Mouse (Mus musculus) heart, adult 11 months (tissue): ENCODE measurements at regions not wholly inside any gene's neighbourhood (a gene's known extent, or its start where the extent isn't known, plus 50 kb on each side); places are given as distances from the start of the nearest gene placed in this dataset.

Experiments used
- DNase-seq: peaks from one replicate; pipeline ENCODE4 v3.0.0; 2022

GRCm38 (mm10) chr5:73875847-73876246 is 192.4 kb downstream of the Usp46 start:
- DNase-seq = peak; percentile 88

GRCm38 (mm10) chr5:73880936-73881335 is 187.3 kb downstream of the Usp46 start:
- DNase-seq = peak; percentile 90

DNA sequence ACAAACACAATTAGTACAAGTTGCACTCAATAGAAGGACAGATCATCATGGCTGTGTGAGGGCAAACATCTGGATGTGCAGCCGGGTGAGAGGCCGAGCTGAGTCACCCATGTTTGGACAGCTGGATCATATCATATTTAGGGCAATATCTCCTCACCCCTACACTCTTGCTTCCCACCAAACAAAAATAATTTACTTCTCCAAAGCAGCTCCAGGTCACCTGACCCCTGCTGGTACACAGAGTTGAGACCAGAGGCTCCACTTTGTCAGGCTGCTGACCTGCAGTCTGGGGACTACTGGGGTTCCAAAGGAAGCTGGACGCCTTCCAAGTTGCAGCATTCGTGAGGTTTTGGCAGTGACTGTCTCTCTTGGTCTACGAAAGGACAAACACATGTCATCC is 186.3 kb downstream of the Usp46 start:
- DNase-seq = peak; percentile 99

GRCm38 (mm10) chr5:73884998-73885397 is 183.2 kb downstream of the Usp46 start:
- DNase-seq = peak; percentile 79

- DNase-seq = peak; percentile 22
These were observed 182.5 kb downstream of the Usp46 start for GRCm38 (mm10) chr5:73885691-73886090.

DNA sequence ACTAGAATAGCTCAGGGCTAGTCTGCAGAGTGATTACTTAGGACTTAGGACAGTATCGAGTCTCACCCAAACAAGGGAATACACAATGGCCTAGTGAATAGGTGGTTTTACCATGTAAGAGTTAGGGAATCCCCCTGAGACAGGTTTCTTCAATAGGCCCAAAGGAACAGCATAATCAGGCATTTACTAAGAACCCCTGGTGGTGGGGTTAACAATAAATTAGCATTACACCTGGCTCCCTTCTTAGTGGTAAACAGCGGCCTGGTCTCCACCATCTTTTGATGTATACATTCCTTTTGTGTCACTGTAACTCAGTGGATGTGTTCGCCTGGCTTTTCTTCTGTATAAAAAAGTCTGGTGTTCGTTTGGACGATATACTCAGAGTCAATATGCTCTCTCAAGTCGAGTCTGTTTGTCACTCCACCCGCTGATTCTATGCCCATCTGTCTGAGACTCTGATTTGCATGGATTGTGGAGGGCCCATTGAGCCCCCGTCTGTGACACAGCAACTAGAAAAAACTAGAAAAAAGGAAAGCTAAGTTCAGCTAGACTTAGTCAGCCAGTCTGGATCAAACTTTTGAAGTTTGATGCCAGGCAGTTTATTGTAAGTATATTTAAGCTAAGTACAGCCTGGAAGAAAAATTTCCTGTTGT is 180.8 kb downstream of the Usp46 start:
- DNase-seq = peak; percentile 63

- no peak for DNase-seq
These were observed 179.8 kb downstream of the Usp46 start for GRCm38 (mm10) chr5:73888391-73888790.

GRCm38 (mm10) chr5:73889342-73889741 is 178.9 kb downstream of the Usp46 start:
- peak; percentile 61 for DNase-seq

GRCm38 (mm10) chr5:73890942-73891341 is 177.3 kb downstream of the Usp46 start:
- DNase-seq = peak; percentile 36

GRCm38 (mm10) chr5:73891606-73892005 is 176.6 kb downstream of the Usp46 start:
- peak; percentile 76 for DNase-seq

DNA sequence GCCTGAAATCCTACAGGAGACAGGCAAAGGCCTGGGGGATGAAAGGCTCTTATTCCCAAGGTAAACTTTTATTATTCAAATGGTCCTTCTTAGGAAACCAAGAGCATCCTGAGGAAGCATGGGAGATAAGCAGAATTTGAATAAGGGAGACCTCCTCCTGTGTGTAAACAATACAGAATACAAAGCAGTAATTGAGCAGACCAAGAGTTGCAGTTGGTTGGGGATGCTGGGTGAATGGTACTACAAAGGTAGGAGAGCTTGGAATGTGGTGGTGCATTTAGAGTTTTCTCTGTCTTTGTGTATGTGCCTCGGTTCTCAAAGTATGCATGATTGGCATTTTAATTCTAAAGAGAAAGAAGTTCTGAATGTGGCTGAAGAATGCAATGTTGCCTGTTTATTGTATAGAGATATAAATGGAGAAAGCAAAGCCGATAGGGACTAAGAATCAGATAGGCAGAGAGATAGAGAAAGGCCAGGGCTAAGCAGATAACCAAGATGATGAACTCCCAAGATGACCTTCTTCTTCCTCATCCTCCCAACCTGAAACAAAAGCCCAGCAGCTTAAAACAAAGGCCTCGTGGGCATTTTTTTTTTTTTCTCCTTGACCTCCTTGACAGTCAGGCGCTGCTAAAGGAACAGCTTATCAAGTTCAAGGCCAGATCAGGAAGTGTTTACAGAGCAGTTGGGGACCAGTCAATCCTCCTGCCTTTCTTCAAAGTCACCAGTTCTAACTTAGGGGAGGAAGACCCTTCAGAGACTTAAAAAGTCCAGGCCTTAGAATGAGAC is 175.6 kb downstream of the Usp46 start:
- DNase-seq = no peak

- DNase-seq = peak; percentile 52
These were observed 173.0 kb downstream of the Usp46 start for GRCm38 (mm10) chr5:73895186-73895585.

DNA sequence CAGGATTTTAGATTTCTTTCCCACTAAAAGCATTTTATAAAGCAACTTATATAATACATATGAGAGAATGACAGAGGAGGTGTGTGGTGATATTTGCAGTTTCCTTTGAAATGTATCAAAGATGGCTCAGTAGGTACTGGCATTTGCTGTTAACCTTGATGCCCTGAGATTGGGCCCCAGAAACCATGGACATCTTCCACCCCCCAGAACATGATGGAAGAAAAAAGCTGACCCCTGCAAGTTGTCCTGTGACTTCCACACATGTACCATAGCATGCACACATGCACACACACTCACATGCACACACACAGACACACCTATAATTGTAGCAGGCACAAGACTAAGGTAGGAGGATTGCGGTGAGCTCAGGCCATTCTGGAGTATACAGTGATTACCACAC is 171.4 kb downstream of the Usp46 start:
- DNase-seq = peak; percentile 70

DNA sequence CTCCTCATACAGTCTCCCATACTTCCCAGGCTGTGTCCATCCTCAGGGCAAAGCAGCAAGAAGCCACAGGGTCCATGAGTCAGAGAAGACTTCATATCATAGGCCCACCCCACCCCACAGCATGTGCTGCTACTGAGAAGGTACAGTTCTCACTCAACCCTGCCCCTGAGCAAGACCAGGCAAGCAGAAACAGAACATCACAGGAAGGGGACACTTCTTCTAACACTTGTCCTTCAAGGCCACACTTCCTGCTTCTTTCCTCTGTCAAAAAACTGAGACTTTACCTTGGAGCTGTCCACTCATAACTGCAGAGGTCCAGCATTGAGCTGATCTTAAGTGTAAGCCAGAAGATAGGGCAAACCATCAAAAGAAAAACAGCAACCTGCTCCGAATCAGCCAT is 166.6 kb downstream of the Usp46 start:
- DNase-seq = peak; percentile 13

- DNase-seq = peak; percentile 41
These were observed 165.6 kb downstream of the Usp46 start for GRCm38 (mm10) chr5:73902470-73903218.

DNA sequence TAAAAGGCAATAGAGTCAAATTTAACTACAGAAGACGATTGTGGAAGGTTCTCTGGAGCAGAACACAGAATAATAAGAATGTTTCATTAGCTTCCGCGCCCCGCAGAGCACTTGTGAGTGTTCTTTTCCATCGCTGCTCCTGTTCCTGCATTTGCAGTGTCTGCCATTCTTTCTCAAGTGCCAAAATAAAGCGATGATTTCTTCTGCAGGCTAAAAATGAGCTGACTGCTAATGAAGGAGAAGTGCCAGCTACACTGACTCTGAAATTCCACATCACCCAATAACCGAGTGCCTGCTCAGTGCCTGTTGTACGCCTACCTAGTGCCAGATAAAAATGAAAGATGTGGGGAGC is 165.0 kb downstream of the Usp46 start:
- peak; percentile 54 for DNase-seq

- peak; percentile 80 for DNase-seq
These were observed 164.0 kb downstream of the Usp46 start for GRCm38 (mm10) chr5:73904146-73904811.

DNA sequence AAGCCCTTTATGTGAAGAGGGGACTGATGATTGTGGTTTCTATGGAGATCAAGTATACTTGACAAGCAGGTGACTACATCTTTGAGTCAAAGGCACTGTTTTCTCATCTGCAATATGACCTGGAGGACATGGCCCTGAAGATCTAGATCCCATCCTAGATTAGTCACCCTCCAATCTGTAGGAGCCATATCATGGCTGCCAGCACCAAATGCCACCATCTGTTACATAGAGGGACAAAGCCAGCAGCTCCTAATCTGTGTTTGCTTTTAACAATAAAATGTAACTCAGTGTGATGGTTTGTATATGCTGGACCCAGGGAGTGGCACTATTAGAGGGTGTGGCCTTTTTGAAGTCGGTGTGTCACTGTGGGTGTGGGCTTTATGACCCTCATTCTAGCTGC is 156.1 kb downstream of the Usp46 start:
- peak; percentile 43 for DNase-seq

DNA sequence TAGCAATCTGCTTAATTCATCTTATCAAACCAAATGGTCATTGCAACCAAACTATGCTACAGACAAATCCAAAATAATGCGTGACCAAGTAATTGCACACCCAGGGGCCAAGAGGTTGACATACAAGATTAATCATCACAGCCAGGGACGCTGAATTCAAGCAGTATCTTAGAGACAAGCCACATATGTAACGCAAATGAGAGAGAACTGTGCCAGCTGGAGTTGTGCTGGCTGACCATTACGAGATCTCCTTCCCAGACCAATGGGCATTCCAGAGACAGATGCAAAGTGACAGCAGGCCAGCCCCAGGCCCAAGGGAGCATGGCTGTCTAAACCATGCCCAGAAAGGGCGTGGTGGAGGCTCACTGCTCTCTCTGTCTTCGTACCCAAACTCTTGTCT is 155.1 kb downstream of the Usp46 start:
- peak; percentile 88 for DNase-seq

- no peak for DNase-seq
These were observed 150.2 kb downstream of the Usp46 start for GRCm38 (mm10) chr5:73918011-73918410.

GRCm38 (mm10) chr5:73919936-73920335 is 148.3 kb downstream of the Usp46 start:
- DNase-seq = peak; percentile 97

GRCm38 (mm10) chr5:73927534-73927933 is 140.7 kb downstream of the Usp46 start:
- peak; percentile 56 for DNase-seq

- peak; percentile 46 for DNase-seq
These were observed 139.5 kb downstream of the Usp46 start for GRCm38 (mm10) chr5:73928691-73929090.
